Mouse (Mus musculus) erythroblast, embryonic 14.5 days (primary cell): ENCODE results near the gene Yipf2.

Source experiments
- GATA1 ChIP-seq: IDR thresholded peaks from 2 replicates; pipeline ENCODE4 v1.6.1; 2012; ENCODE audit warnings: low read length, inconsistent platforms, mixed read lengths
- TAL1 ChIP-seq: IDR thresholded peaks from 3 replicates; pipeline ENCODE4 v1.6.1; 2012; ENCODE audit warnings: low read length, inconsistent platforms, mixed read lengths

DNA sequence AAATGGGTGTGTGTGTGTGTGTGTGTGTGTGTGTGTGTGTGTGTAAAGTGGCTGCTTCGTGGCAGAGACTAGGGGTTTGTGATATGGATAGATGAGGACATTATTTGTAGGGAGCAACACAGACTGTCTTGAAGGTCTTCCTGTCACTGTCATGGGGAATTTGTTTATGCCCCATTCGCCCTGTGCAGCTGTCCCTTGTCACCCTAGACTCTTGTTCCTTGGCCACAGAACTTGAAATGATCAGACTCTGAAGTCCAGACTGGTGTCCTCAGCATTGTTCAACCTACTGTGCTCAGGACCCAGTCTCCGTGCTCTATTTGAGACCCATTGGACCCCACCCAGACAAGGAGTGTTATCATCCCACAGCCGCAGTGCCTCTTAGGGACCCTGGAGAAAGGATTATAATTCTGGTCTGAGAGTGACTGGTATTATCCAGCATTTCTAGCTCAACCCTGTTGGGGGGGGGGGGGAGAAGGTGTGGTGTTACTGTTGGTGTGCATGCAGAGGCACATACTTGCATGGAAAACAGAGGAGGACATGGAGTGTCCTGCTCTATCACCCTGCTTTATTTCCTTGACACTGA is 27.5 kb downstream of the Yipf2 start:
- no peak for TF ChIP-seq TAL1
- TF ChIP-seq GATA1, result no peak
